Mouse (Mus musculus) cerebellum, adult 11-12 months (tissue): ENCODE results near the gene Vmn1r149.
"Not testable (repeated sequence)": the region's sequence is repeated elsewhere in the genome, so short reads cannot be mapped to it uniquely, and the experiment has no call there.

Experiments used
- DNase-seq: peaks from one replicate; pipeline ENCODE4 v3.0.0; 2022

Gene Vmn1r149

GRCm38 (mm10) chr7:22438129-22438528 lies at the start of gene Vmn1r149:
Vmn1r149 (minus strand) TSS chr7:22438229.
- not testable (repeated sequence) for DNase-seq

DNA sequence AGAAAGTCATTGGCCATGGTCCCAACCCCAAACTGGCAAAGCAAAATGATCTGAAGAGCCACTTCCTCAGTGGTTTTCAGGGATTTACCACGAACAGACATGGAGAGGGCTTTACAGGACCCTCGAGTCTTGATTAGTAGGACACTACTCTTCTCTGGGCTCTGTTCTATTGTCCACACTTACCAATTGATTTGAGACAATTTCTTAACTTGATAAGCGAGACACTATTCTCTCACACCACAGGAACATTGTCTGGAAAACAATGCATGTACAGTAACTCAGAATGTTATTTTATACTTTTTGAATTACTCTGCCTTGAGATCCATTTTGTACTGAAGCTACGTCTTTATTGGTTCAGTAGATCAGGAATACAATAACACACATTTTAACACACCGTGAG lies 25.9 kb upstream of the Vmn1r149 start, which contains the start of gene Gm10665:
Gm10665 (minus strand) TSS at position 101 of the 400 bp plus-strand sequence.
- DNase-seq = not testable (repeated sequence)

DNA sequence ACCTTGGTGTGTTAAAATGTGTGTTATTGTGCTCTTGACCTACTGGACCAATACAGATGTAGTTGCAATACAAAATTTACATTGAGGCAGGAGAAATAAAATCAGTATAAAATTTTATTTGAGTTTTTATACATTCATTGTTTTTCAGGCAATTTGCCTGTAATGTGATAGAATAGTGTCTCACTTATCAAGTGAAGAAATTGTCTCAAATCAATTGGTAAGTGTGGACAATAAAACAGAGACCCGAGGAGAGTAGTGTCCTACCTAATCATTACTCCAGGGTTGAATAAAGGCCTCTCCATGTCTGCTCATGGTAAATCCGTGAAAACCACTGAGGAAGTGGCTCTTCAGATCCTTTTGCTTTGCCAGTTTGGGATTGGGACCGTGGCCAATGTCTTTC lies 24.7 kb downstream of the Vmn1r149 start, which contains the start of gene Vmn1r148:
Vmn1r148 (plus strand) TSS at position 301 of the 400 bp plus-strand sequence.
- not testable (repeated sequence) for DNase-seq
